Mouse (Mus musculus): ENCODE measurements around the gene Ttc21a. TPM values are rescaled to one million over a fixed set of nuclear protein-coding genes. Genes with fewer than 3 reads are reported as not detected.

Ttc21a gene
- polyA plus RNA-seq, 1 experiment from 2014 or later, result 0.27 TPM

DNA sequence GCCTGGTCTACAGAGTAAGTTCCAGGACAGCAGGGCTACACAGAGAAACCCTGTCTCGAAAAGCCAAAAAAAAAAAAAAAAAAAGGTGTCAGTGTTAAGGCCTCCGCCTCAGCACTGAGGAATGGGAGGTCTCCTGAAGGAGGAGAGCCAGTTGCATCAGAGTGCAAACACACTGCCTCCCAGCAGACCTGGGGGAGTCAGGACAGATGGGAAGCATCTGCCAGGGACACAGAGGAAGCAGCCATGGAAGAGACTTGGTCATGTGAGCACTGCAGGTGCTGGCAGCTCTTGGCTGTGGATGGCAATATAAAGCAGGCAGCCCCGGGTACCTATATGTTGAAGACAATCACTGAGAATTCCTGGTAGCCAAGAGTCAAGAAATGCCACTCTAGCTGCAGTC, 27.5 kb upstream of the Ttc21a start:
- Histone ChIP-seq H3K9me3 (no peaks in the 10 kb centered on the region), H3K27me3 (replicated peaks) (no peaks in the 10 kb centered on the region), H3K4me1 (no peaks in the 10 kb centered on the region), H3K27ac (replicated peaks) (no peak overlapping the region), H3K4me2 (no peak overlapping the region), H3K9ac (no peak overlapping the region), H3K36me3 (peaks cover 98% of the 10 kb centered on the region), H3K4me3 (no peak overlapping the region)
- ATAC-seq (ENCODE audit: extremely low read depth, insufficient number of reproducible peaks, low FRiP score, low TSS enrichment), result no peak
- 82% methylated on average over 3 of the region's 3 CpGs for WGBS

GRCm38 (mm10) chr9:119913087-119913838, 24.1 kb upstream of the Ttc21a start:
- H3K27me3 ChIP-seq (replicated peaks), result no peaks in the 10 kb centered on the region
- ATAC-seq (ENCODE audit: extremely low read depth, insufficient number of reproducible peaks, low FRiP score, low TSS enrichment), result no peak
- peaks cover 98% of the 10 kb centered on the region for H3K36me3 ChIP-seq
- H3K4me1 ChIP-seq, result no peaks in the 10 kb centered on the region
- 72% methylated on average over 13 of the region's 13 CpGs for whole genome bisulfite sequencing
- no peak overlapping the region for H3K27ac ChIP-seq (replicated peaks)
- no peaks in the 10 kb centered on the region for H3K9me3 ChIP-seq
- no peak overlapping the region for H3K9ac ChIP-seq
- no peak overlapping the region for H3K4me3 ChIP-seq
- no peak overlapping the region for H3K4me2 ChIP-seq

- WGBS, result 94% methylated on average over 1 of the region's 1 CpGs
- no peak for ATAC-seq (ENCODE audit: extremely low read depth, insufficient number of reproducible peaks, low FRiP score, low TSS enrichment)
- H3K4me2 ChIP-seq, result no peak overlapping the region
- H3K36me3 ChIP-seq, result peaks cover 96% of the 10 kb centered on the region
- no peak overlapping the region for H3K4me3 ChIP-seq
- no peak overlapping the region for H3K27ac ChIP-seq (replicated peaks)
- no peaks in the 10 kb centered on the region for H3K27me3 ChIP-seq (replicated peaks)
- no peak overlapping the region for H3K9ac ChIP-seq
- H3K4me1 ChIP-seq, result no peaks in the 10 kb centered on the region
- H3K9me3 ChIP-seq, result no peaks in the 10 kb centered on the region
These were observed 17.5 kb upstream of the Ttc21a start for GRCm38 (mm10) chr9:119919858-119920257.

DNA sequence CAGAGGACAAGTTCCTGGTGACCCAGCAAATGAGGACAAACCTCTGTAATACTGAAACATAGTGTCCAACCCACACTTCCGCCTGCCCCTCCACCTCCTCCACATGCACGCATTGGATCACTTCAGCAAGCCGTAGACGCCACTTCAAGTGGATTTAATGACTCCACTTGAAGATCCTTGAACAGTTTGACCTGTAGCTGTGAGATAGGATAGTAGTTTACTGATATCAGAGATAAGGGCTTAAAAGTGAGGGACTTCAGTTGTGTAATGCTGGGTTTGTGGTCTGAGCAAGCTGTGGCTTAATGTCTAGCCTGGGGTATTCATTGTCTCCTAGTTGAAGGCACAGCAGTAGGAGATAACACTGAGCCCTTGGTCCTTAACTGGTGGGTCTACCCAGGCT, 13.9 kb upstream of the Ttc21a start:
- Histone ChIP-seq H3K9ac (no peak overlapping the region), H3K27ac (replicated peaks) (no peak overlapping the region), H3K4me3 (no peak overlapping the region), H3K9me3 (no peaks in the 10 kb centered on the region), H3K27me3 (replicated peaks) (no peaks in the 10 kb centered on the region), H3K4me1 (no peaks in the 10 kb centered on the region), H3K4me2 (no peak overlapping the region), H3K36me3 (peaks cover 97% of the 10 kb centered on the region)
- ATAC-seq (ENCODE audit: extremely low read depth, insufficient number of reproducible peaks, low FRiP score, low TSS enrichment), result no peak
- 56% methylated on average over 4 of the region's 4 CpGs for WGBS

- Histone ChIP-seq H3K4me1 (no peaks in the 10 kb centered on the region), H3K27ac (replicated peaks) (no peak overlapping the region), H3K4me2 (no peak overlapping the region)
These were observed 12.2 kb upstream of the Ttc21a start for GRCm38 (mm10) chr9:119925120-119925657.

GRCm38 (mm10) chr9:119925729-119926128, 11.7 kb upstream of the Ttc21a start:
- Histone ChIP-seq H3K9me3 (no peaks in the 10 kb centered on the region), H3K27ac (replicated peaks) (no peak overlapping the region), H3K36me3 (peaks cover 97% of the 10 kb centered on the region), H3K4me1 (no peaks in the 10 kb centered on the region), H3K27me3 (replicated peaks) (no peaks in the 10 kb centered on the region), H3K4me3 (no peak overlapping the region), H3K9ac (no peak overlapping the region), H3K4me2 (no peak overlapping the region)
- WGBS, result 73% methylated on average over 8 of the region's 8 CpGs
- no peak for ATAC-seq (ENCODE audit: extremely low read depth, insufficient number of reproducible peaks, low FRiP score, low TSS enrichment)

More at GRCm38 (mm10) chr9:119925120-119925657, 12.2 kb upstream of the Ttc21a start:
- Histone ChIP-seq H3K9me3 (no peaks in the 10 kb centered on the region), H3K36me3 (peaks cover 97% of the 10 kb centered on the region), H3K27me3 (replicated peaks) (no peaks in the 10 kb centered on the region), H3K9ac (no peak overlapping the region), H3K4me3 (no peak overlapping the region)
- no peak for ATAC-seq (ENCODE audit: extremely low read depth, insufficient number of reproducible peaks, low FRiP score, low TSS enrichment)
- 91% methylated on average over 16 of the region's 16 CpGs for WGBS

DNA sequence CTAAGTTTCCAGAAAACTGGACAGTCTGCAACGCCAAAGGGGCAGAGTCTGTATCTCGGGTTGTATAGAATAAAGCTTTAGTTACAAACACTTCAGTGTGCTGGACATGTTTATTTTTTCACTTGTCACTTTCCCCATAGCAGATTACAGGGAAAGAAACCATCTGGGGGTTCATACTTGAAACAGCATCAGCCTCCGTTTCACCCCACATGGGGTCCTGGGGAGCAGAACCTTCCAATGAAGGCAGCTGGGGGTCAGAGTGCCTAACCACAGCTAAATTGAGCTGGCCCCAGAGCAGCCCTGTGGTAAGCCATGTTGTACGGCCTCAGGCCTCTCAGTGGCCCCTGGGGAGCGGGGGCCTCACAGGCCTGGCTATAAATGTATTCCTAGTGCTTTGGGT, 10.9 kb upstream of the Ttc21a start:
- H3K4me2 ChIP-seq, result no peak overlapping the region
- ATAC-seq (ENCODE audit: extremely low read depth, insufficient number of reproducible peaks, low FRiP score, low TSS enrichment), result no peak
- no peak overlapping the region for H3K9ac ChIP-seq
- H3K27ac ChIP-seq (replicated peaks), result no peak overlapping the region
- H3K36me3 ChIP-seq, result peaks cover 97% of the 10 kb centered on the region
- H3K4me1 ChIP-seq, result no peaks in the 10 kb centered on the region
- no peaks in the 10 kb centered on the region for H3K27me3 ChIP-seq (replicated peaks)
- no peaks in the 10 kb centered on the region for H3K9me3 ChIP-seq
- 72% methylated on average over 5 of the region's 5 CpGs for WGBS
- H3K4me3 ChIP-seq, result no peak overlapping the region

DNA sequence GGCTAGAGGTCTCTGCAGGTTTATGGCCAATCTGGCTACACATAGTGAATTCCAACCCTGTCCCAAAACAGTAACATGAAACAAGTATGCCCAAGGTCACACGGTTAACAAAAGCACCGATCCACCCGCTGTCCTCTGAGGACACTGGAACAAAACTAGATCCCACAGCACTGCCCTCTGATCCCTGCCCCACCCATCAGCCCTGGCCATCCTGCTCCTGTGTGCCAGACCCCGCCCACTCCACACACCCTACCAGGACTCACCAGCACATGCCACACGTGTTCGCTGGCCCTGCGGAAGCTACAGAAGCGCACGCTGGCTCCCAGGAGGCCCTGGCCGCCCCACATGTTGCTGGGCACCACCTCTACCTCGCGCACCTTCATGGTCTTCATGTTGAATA, 5.0 kb upstream of the Ttc21a start:
- no peak for ATAC-seq (ENCODE audit: extremely low read depth, insufficient number of reproducible peaks, low FRiP score, low TSS enrichment)
- 86% methylated on average over 12 of the region's 12 CpGs for WGBS
- peaks cover 9% of the 10 kb centered on the region for H3K4me1 ChIP-seq
- H3K4me2 ChIP-seq, result no peak overlapping the region
- no peak overlapping the region for H3K27ac ChIP-seq (replicated peaks)
- no peaks in the 10 kb centered on the region for H3K9me3 ChIP-seq
- H3K9ac ChIP-seq, result no peak overlapping the region
- H3K27me3 ChIP-seq (replicated peaks), result no peaks in the 10 kb centered on the region
- peaks cover 63% of the 10 kb centered on the region for H3K36me3 ChIP-seq
- H3K4me3 ChIP-seq, result no peak overlapping the region

GRCm38 (mm10) chr9:119933675-119934074, 3.7 kb upstream of the Ttc21a start:
- H3K4me2 ChIP-seq, result no peak overlapping the region
- H3K4me3 ChIP-seq, result no peak overlapping the region
- H3K9me3 ChIP-seq, result no peaks in the 10 kb centered on the region
- peaks cover 16% of the 10 kb centered on the region for H3K4me1 ChIP-seq
- H3K36me3 ChIP-seq, result peaks cover 50% of the 10 kb centered on the region
- 93% methylated on average over 6 of the region's 6 CpGs for WGBS
- no peaks in the 10 kb centered on the region for H3K27me3 ChIP-seq (replicated peaks)
- H3K27ac ChIP-seq (replicated peaks), result no peak overlapping the region
- H3K9ac ChIP-seq, result no peak overlapping the region
- ATAC-seq (ENCODE audit: extremely low read depth, insufficient number of reproducible peaks, low FRiP score, low TSS enrichment), result no peak

DNA sequence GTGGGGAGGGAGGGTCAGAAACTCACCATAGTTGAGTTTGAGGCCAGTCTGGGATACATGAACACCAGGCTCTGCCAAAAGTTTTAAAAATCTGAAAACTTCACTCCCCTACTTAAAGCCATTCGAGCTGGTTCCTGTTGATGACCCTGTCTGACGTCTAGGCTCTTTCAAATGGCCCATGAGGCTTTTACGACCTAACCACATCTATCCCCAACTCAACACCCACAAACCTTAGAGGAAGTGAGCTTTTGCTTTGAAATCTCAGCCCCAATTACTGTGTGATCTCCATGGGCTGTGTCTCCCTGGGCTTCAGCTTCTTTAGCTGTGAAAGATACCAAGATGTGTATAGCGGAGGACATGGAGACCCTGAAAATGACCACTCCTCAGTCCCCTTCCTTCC, 1.1 kb downstream of the Ttc21a start:
- no peak for ATAC-seq (ENCODE audit: extremely low read depth, insufficient number of reproducible peaks, low FRiP score, low TSS enrichment)
- H3K36me3 ChIP-seq, result peaks cover 6% of the 10 kb centered on the region
- 74% methylated on average over 4 of the region's 4 CpGs for WGBS

GRCm38 (mm10) chr9:119939646-119940045, 2.2 kb downstream of the Ttc21a start:
- no peak overlapping the region for H3K27ac ChIP-seq (replicated peaks)
- H3K4me1 ChIP-seq, result peaks cover 16% of the 10 kb centered on the region
- H3K4me2 ChIP-seq, result no peak overlapping the region
- no peaks in the 10 kb centered on the region for H3K9me3 ChIP-seq
- H3K9ac ChIP-seq, result no peak overlapping the region
- no peak overlapping the region for H3K4me3 ChIP-seq
- no peaks in the 10 kb centered on the region for H3K27me3 ChIP-seq (replicated peaks)
- 76% methylated on average over 10 of the region's 10 CpGs for WGBS
- no peak for ATAC-seq (ENCODE audit: extremely low read depth, insufficient number of reproducible peaks, low FRiP score, low TSS enrichment)
- H3K36me3 ChIP-seq, result peaks cover 6% of the 10 kb centered on the region

More for the DNA sequence above, 1.1 kb downstream of the Ttc21a start:
- H3K4me3 ChIP-seq, result no peak overlapping the region
- no peaks in the 10 kb centered on the region for H3K27me3 ChIP-seq (replicated peaks)
- H3K9ac ChIP-seq, result no peak overlapping the region
- H3K4me2 ChIP-seq, result no peak overlapping the region
- no peaks in the 10 kb centered on the region for H3K9me3 ChIP-seq
- no peak overlapping the region for H3K27ac ChIP-seq (replicated peaks)
- H3K4me1 ChIP-seq, result peaks cover 16% of the 10 kb centered on the region

GRCm38 (mm10) chr9:119941407-119941806, 4.0 kb downstream of the Ttc21a start:
- ATAC-seq (ENCODE audit: extremely low read depth, insufficient number of reproducible peaks, low FRiP score, low TSS enrichment), result no peak
- WGBS, result 77% methylated on average over 5 of the region's 5 CpGs
- H3K27ac ChIP-seq (replicated peaks), result no peak overlapping the region

More at GRCm38 (mm10) chr9:119941407-119941806, 4.0 kb downstream of the Ttc21a start:
- Histone ChIP-seq H3K9me3 (no peaks in the 10 kb centered on the region), H3K36me3 (no peaks in the 10 kb centered on the region), H3K4me3 (no peak overlapping the region), H3K4me2 (no peak overlapping the region), H3K9ac (no peak overlapping the region), H3K4me1 (peaks cover 12% of the 10 kb centered on the region), H3K27me3 (replicated peaks) (no peaks in the 10 kb centered on the region)

All from heart, embryonic 13.5 days (tissue).